Mouse (Mus musculus): ENCODE data around the gene Gkn3. TPM values are rescaled to one million over a fixed set of nuclear protein-coding genes. Genes with fewer than 3 reads are reported as not detected.

Gene Gkn3
- polyA plus RNA-seq, 1 experiment from 2014 or later, result not detected

GRCm38 (mm10) chr6:87334361-87335090 is 54.2 kb downstream of the Gkn3 start:
- H3K36me3 ChIP-seq (replicated peaks), result no peaks in the 10 kb centered on the region
- DNase-seq (ENCODE audit: low spot score), result peak; percentile 58
- H3K27ac ChIP-seq (replicated peaks), result peak overlapping the region; percentile 94
- H3K27me3 ChIP-seq (replicated peaks; ENCODE audit: low read depth, poor library complexity, severe bottlenecking), result peaks cover 4% of the 10 kb centered on the region; the same call in 1 of the 2 replicates
- WGBS, result 12% methylated on average over 11 of the region's 11 CpGs
- peaks cover 26% of the 10 kb centered on the region for H3K4me1 ChIP-seq
- peak overlapping the region; percentile 83 for H3K4me3 ChIP-seq
- no peaks in the 10 kb centered on the region for H3K9me3 ChIP-seq

Other genes with a start within 250 kb of the Gkn3 start
- 4.8 and 6.2 TPM in 2 replicates for gene Antxr1, start 53.1 kb downstream of the Gkn3 start, polyA plus RNA-seq (2016; fragmentation: Nextera tagmentation; extraction: Ambion mirVana)
- not detected in 2 replicates for gene Gkn1, start 38.0 kb downstream of the Gkn3 start, polyA plus RNA-seq (2016; fragmentation: Nextera tagmentation; extraction: Ambion mirVana)
- not detected in 2 replicates for gene Gkn2, start 15.6 kb downstream of the Gkn3 start, polyA plus RNA-seq (2016; fragmentation: Nextera tagmentation; extraction: Ambion mirVana)
- not detected in 2 replicates for gene Bmp10, start 40.1 kb upstream of the Gkn3 start, polyA plus RNA-seq (2016; fragmentation: Nextera tagmentation; extraction: Ambion mirVana)
- 3.2 and 3.4 TPM in 2 replicates for gene Arhgap25, start 144.3 kb upstream of the Gkn3 start, polyA plus RNA-seq (2016; fragmentation: Nextera tagmentation; extraction: Ambion mirVana)
- gene Prokr1, start 201.8 kb upstream of the Gkn3 start, polyA plus RNA-seq (2016; fragmentation: Nextera tagmentation; extraction: Ambion mirVana), result 0.87 and 1.2 TPM in 2 replicates